In genomic region chr9:21614864-21615616, GRCm38 (mm10) we compare ENCODE assay signal across 8 mouse cellular contexts. TPM values are rescaled to one million over a fixed set of nuclear protein-coding genes. Genes with fewer than 3 reads are reported as not detected.
DNase-seq lines count a peak whose midpoint lies in the region; ATAC-seq lines count a peak whose summit lies in the region.

No protein-coding gene starts in this region.

- no peaks in the 10 kb centered on the region for H3K36me3 ChIP-seq in kidney, embryonic 16.5 days (ENCODE audit: insufficient read depth, low read length)
- 0 out of 2 replicates have a peak, but pooled peaks cover 5% of the 10 kb centered on the region for H3K36me3 ChIP-seq in hindbrain, embryonic 14.5 days (replicated peaks; ENCODE audit: control insufficient read depth, insufficient read depth)
- no peaks in the 10 kb centered on the region for H3K36me3 ChIP-seq in midbrain, embryonic 15.5 days (replicated peaks)

- peak overlapping the region; percentile 90 for H3K4me3 ChIP-seq in kidney, embryonic 16.5 days (ENCODE audit: low read length)
- H3K4me3 ChIP-seq in hindbrain, embryonic 14.5 days (replicated peaks; ENCODE audit: low read length), result peak overlapping the region; percentile 77
- peak overlapping the region; percentile 73 for H3K4me3 ChIP-seq in midbrain, embryonic 15.5 days

- H3K4me1 ChIP-seq in kidney, embryonic 16.5 days (ENCODE audit: insufficient read depth, low read length), result peaks cover 14% of the 10 kb centered on the region
- H3K4me1 ChIP-seq in hindbrain, embryonic 14.5 days (replicated peaks; ENCODE audit: control insufficient read depth, insufficient read depth, low read length), result peaks cover 14% of the 10 kb centered on the region
- peaks cover 33% of the 10 kb centered on the region for H3K4me1 ChIP-seq in midbrain, embryonic 15.5 days

- peak overlapping the region; percentile 98 for H3K27ac ChIP-seq in kidney, embryonic 16.5 days (ENCODE audit: low read length)
- peak overlapping the region; percentile 99 for H3K27ac ChIP-seq in hindbrain, embryonic 14.5 days
- H3K27ac ChIP-seq in midbrain, embryonic 15.5 days, result peak overlapping the region; percentile 98

- peak overlapping the region; percentile 71 for H3K4me2 ChIP-seq in kidney, embryonic 16.5 days (replicated peaks; ENCODE audit: low read depth, low read length)
- H3K4me2 ChIP-seq in hindbrain, embryonic 14.5 days (replicated peaks), result peak overlapping the region; percentile 60
- peak overlapping the region; percentile 58 for H3K4me2 ChIP-seq in midbrain, embryonic 15.5 days

- H3K27me3 ChIP-seq in kidney, embryonic 16.5 days (ENCODE audit: insufficient read depth, low read length), result no peaks in the 10 kb centered on the region
- H3K27me3 ChIP-seq in hindbrain, embryonic 14.5 days (ENCODE audit: control insufficient read depth, insufficient read depth, low read length), result no peaks in the 10 kb centered on the region
- H3K27me3 ChIP-seq in midbrain, embryonic 15.5 days (replicated peaks), result no peaks in the 10 kb centered on the region

- DNase-seq in kidney, postnatal 25 days, result no peak
- peak; percentile 28 for DNase-seq in hindbrain, embryonic 14.5 days (ENCODE audit: low spot score)
- no peak for DNase-seq in testis, postnatal 10 days (ENCODE audit: low spot score)
- DNase-seq in thymus, postnatal 14 days, result no peak
- no peak for DNase-seq in right cerebral cortex, postnatal 14 days

- no peak for ATAC-seq in kidney, embryonic 16.5 days (ENCODE audit: low FRiP score, low TSS enrichment)
- ATAC-seq in activated CD4-positive, CD25-positive, alpha-beta regulatory T cell, adult 4 months, result peak; percentile 3
- no peak for ATAC-seq in hindbrain, embryonic 14.5 days (ENCODE audit: low FRiP score)
- ATAC-seq in midbrain, embryonic 15.5 days (replicated peaks), result no peak

- H3K9me3 ChIP-seq in kidney, embryonic 16.5 days (ENCODE audit: low read length), result no peaks in the 10 kb centered on the region
- no peaks in the 10 kb centered on the region for H3K9me3 ChIP-seq in hindbrain, embryonic 14.5 days (ENCODE audit: control insufficient read depth, low read length)
- no peaks in the 10 kb centered on the region for H3K9me3 ChIP-seq in midbrain, embryonic 15.5 days

- peak overlapping the region; percentile 87 for H3K9ac ChIP-seq in kidney, embryonic 16.5 days (replicated peaks; ENCODE audit: low read length)
- H3K9ac ChIP-seq in hindbrain, embryonic 14.5 days, result peak overlapping the region; percentile 70
- peak overlapping the region; percentile 54 for H3K9ac ChIP-seq in midbrain, embryonic 15.5 days

- 74% methylated on average over 15 of the region's 15 CpGs for WGBS in kidney, embryonic 16.5 days
- 83% methylated on average over 15 of the region's 15 CpGs for whole genome bisulfite sequencing in hindbrain, embryonic 14.5 days
- WGBS in midbrain, embryonic 15.5 days, result 78% methylated on average over 15 of the region's 15 CpGs

RNA-seq across cellular contexts. Expression of gene Smarca4, which starts 0.9 kb away (rescaled TPM):
- polyA plus RNA-seq in kidney, embryonic 16.5 days (2015; fragmentation: Nextera tagmentation; extraction: Ambion mirVana), result 91.2 and 104 TPM in 2 replicates
- 10 to 100 TPM; 26.2 to 34.6 TPM for polyA plus RNA-seq in activated CD4-positive, CD25-positive, alpha-beta regulatory T cell, adult 4 months (2017; shearing (Covaris generic))
- 136 and 138 TPM in 2 replicates for polyA plus RNA-seq in hindbrain, embryonic 14.5 days (2014; fragmentation: Nextera tagmentation; extraction: Ambion mirVana)
- 158 and 163 TPM in 2 replicates for polyA plus RNA-seq in midbrain, embryonic 15.5 days (2015; fragmentation: Nextera tagmentation; extraction: Ambion mirVana)

RNA-seq across cellular contexts. Expression of gene Yipf2, which starts 22.4 kb away (rescaled TPM):
- 40.1 and 43.8 TPM in 2 replicates for polyA plus RNA-seq in kidney, embryonic 16.5 days (2015; fragmentation: Nextera tagmentation; extraction: Ambion mirVana)
- polyA plus RNA-seq in activated CD4-positive, CD25-positive, alpha-beta regulatory T cell, adult 4 months (2017; shearing (Covaris generic)), result 10 to 100 TPM; 16.7 to 18.3 TPM
- polyA plus RNA-seq in hindbrain, embryonic 14.5 days (2014; fragmentation: Nextera tagmentation; extraction: Ambion mirVana), result 17.2 and 18.7 TPM in 2 replicates
- polyA plus RNA-seq in midbrain, embryonic 15.5 days (2015; fragmentation: Nextera tagmentation; extraction: Ambion mirVana), result 27.0 and 29.2 TPM in 2 replicates

RNA-seq across cellular contexts. Expression of gene Timm29, which starts 22.5 kb away (rescaled TPM):
- polyA plus RNA-seq in kidney, embryonic 16.5 days (2015; fragmentation: Nextera tagmentation; extraction: Ambion mirVana), result 29.3 and 30.7 TPM in 2 replicates
- 1 to 10 TPM; 2.8 to 3.5 TPM for polyA plus RNA-seq in activated CD4-positive, CD25-positive, alpha-beta regulatory T cell, adult 4 months (2017; shearing (Covaris generic))
- polyA plus RNA-seq in hindbrain, embryonic 14.5 days (2014; fragmentation: Nextera tagmentation; extraction: Ambion mirVana), result 74.0 and 83.0 TPM in 2 replicates
- polyA plus RNA-seq in midbrain, embryonic 15.5 days (2015; fragmentation: Nextera tagmentation; extraction: Ambion mirVana), result 68.0 and 68.8 TPM in 2 replicates
